Mouse (Mus musculus) brain, embryonic 18.5 days (tissue): ENCODE measurements around the gene Tbx18.

ENCODE experiments used
- DNase-seq: peaks from one replicate; pipeline ENCODE4 v3.0.0-alpha.2; 2012; ENCODE audit warnings: low read depth, low spot score

The Tbx18 gene

DNA sequence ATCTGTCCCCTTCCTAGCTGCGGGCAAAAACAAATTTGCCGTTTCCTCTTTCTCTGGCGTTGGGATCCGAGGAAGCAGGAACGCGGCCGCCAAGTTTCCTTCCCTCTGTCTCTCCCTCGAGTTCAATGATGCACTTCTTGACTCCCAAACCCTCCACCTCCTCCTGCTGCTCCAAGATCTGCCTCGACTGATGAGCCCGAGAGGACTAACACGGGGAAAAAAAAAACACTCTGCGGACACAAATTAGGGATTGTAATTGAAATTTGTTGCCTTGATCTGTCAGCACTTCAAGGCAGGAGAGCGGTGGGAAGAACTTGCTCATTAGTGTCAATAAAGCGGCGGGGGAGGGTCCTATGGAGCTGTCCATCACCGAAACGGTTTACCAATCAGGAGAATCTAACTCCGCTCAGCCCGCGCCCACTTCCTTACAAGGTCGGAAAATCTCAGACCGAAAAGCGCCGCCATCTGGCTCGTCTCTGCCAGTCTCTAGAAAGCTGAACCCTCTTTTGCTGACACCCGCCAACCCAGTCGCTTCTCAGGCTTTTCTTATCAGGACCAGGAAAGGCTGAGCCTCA is at the start of gene Tbx18:
Gene Tbx18, minus strand, starts transcription at position 300 of the 575 bp plus-strand sequence.
- no peak for DNase-seq

DNA sequence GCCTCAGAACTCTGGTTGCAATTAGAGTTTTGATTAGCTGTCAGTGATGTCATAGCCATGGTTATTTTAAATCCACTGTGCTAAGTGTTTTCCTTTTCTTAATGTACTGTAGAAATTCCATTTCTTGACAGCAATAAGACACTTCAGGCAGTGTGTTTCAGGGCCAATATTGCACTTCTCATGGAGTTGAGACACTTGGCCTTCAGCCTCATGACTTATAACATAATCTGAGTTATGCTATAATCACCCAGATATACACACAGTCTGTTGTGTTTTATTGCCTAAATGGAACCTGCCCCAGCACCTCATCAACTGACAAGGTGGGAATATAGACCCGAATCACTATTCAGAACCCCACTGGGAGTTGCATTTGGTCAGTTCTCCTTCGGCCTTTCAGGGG is 42.9 kb upstream of the Tbx18 start:
- DNase-seq = no peak

DNA sequence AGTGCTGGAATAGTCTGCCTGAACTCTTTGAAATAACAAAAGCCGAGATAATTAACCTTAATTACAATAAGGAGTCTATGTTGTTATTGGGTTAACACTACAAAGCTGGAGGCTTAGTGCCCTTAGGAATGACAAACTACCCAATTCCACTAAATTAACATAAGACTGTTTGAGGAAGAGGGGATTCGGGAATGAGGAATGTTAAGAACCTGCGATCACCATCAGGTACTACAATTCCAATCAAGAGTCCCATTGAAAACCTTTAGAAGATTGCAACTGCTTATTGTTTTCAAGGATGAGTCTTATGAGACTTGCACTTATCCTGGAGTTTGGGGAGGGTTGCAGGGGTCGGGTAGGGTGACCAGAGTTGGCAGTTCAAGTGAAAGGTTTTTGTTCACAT is 24.6 kb upstream of the Tbx18 start:
- DNase-seq = no peak

DNA sequence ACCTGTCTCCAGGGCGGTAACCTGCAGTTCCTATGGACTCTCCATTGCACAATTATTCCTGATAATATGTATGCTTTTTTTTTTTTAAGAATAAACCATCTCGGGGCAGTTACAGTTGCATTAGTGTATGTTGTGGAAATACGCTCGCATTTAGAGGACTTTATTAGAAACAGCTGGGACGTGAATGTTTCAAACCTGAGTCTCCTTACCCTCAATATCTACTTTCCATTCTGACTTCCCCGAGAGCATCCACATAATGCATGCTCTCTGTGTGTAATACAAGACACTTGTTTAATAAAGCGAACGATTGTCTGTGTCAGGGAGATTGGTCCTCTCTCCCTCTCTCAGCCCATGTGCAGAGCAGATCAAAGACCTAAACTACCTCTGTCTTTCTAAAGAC is 10.5 kb upstream of the Tbx18 start:
- no peak for DNase-seq

DNA sequence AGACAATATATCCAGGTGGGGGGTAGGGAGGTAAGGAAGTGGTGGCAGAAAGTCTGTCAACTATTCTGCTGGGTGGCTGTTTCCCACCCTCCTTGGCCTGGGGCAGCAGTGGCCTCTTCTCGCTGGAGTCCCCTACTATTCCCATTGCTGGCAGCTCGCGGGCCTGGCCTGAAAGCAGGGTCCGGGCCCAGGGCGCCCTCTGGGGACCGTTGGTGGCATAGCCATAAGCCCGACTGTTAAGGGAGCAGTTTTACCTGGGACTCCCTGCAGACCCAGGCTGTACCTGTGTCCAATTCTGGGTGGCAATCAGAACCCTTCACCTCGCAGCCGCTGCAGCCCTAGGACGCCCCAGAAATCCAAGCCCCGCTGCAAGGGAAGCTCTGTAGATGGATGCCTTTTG is 9.6 kb upstream of the Tbx18 start:
- DNase-seq = no peak

DNA sequence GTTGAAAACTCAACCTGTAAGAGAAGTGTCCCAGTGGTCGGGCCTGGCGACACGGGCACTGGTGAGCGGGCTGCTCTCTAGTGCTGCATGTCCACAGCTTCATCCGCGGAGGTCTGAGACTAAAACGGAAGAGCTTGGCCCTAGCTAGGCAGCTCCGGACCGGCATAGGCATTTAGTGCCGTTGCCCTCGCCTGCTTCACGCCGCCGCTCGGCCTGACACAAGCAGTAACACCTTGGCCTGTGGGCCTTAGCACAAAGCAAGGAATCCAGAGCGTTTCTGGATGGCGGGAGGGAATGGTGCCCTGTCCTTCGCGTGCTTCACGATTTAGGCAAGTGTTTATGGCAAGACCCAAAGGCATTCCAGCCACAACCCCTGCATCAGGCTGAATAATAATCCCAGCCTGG is 9.2 kb upstream of the Tbx18 start:
- no peak for DNase-seq

DNA sequence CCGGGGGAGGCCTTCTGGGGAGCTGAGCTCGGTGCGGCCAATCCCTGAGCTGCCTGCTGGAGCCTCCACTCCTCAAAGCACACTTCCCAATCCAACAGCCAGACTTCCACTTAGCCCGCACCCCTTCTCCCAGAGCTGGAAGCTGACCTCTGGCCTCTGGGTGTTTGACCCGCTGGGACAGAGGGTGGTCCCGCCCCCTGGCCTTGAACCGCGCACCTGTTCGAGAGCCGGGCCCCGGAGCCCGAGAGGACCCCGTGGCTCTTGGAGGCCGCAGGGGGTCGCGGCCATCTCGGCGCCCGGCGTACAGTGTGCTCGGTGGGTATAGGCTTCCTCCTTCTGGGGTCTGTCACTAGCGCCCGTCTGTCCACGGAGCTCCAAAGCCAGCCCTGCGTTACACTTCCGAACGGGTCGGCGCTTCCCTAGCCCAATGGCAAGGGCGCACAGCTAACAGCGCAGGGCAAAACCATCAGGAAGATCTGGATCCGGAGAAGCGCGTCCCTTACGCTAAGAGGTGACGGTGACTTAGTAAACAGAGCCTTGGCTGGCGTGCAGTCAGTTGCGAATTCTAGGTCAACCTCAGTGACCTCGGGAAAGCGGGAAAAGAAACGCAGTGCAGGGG is 8.6 kb upstream of the Tbx18 start:
- DNase-seq = no peak

DNA sequence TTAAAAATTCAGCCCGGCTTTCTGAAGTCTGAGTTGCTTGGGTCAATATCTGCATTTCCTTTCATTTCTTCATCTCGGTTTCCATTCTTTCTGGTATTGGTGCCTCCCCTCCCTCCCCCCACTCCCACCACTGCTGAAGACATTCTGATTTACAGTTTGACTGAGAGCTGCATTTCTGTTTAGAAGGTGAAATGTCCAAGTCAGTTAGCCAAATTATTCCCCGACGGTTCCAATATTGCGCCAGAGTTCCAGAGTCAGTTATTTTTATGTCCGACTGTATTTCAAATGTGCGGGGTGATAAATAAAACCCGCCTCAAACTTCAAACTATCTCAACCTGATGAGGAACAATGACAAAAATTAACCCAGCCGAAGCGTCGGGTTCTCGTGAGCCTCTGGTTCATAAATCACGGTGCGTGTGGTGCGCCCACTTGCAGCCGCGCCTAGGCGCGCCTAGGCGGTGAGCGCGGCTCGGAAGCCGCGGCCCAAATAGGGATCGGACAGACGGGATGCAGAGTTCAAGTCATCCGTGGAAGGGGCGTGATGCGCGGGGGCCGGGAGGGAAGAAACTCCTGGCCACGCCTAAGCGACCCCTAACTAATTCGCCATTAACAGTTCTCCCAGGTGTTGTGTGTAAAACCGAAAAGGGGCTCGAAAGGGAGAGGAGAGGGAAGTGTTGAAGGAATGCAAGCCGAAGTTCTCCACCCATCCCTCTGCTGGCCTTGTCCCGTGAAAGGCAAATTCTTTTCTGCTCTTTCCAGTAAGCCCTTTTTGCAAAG is 7.9 kb upstream of the Tbx18 start:
- no peak for DNase-seq

DNA sequence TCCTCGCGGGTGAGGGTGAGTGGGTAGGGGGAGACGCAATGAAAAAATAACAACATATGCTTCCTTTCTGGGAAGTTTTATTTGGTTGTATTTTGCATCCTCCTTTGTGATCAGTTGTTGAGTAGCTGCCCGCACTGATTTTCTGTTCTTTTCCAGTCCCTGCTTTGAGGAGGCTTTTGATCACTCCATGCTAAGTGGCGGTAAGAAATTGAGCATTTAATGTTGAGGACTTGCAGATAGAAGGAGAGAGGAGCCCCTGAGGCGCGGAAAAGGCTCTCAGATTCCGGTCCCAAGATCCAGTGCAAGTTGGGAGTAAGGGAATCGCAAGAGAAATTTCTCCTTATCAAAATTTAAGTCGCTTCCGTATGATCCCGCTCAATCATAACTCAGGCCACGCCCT is 7.1 kb upstream of the Tbx18 start:
- no peak for DNase-seq

DNA sequence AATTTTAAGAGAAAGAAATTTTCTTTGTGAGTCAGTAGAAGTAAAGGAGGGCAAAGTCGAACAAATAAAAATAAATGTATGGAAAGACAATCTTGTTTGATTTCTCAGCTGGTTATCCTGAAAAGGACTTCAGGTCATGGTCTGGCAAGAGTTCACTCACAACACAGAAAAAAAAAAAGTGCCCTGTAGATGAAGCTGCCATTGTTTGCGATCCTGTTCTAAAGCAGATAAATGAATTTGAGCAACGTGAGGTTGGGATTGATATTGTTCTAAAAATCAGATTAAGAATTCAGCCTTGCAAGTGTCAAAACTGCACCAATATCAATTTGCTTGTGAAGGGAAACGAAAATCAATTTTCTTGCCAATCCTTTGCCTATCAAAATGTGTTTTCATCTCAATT is 6.2 kb upstream of the Tbx18 start:
- no peak for DNase-seq

DNA sequence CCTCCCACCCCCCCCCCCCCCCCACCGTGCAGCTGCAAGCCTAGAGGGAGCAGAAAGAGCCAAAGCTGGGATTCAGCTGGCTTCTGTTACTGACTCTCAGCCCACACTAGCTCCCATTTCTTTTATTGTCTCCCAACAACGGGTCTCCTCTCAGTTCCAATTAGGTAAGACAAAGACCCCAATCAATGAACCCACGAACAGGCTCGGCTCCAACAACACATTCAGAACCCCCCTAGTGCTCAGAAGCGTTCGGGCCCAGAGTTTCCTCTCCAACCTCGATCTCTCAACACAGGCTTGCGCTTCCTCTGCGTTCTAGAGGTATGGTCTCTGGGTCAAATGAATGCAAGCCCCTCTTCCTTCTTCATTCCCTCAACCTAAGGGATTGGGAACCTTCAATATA is 4.0 kb upstream of the Tbx18 start:
- no peak for DNase-seq

DNA sequence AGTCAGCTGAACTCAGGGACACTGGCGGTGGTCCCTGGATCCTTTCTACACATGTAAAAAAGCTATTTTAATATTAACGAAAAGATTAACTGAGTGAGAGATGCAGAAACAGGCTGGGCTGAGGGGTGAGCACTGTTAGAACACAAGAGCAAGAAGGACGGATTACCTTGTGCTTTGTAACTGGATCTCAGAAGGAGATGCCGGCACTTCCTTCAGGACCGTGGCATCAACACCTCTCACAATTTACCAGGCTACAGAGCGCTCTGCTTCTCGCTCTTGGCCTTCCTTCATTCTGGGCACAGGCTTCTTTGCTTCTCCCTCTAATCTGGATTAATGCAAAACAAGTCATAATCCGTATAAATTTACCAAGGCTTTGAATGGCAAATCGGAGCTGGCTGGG is 3.6 kb upstream of the Tbx18 start:
- DNase-seq = no peak

DNA sequence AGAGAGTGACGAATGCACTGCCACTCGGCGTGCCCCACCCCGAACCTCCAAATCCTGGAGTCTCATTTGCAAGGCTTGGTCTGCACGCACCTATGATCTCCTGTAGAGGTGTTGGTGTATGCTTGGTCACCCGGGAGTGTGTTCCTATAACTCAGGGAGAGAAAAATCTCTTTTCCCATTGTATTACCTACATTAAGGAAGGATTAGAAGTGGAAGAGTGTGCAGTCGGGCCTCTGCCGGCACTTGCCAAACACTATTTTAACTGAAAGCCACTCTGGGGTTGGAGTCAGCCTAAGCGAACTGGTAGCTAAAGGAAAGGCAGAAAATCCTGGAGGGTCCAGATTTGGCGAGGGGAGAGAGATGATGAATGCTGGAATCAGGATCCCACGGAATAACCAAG is 2.7 kb upstream of the Tbx18 start:
- DNase-seq = no peak

DNA sequence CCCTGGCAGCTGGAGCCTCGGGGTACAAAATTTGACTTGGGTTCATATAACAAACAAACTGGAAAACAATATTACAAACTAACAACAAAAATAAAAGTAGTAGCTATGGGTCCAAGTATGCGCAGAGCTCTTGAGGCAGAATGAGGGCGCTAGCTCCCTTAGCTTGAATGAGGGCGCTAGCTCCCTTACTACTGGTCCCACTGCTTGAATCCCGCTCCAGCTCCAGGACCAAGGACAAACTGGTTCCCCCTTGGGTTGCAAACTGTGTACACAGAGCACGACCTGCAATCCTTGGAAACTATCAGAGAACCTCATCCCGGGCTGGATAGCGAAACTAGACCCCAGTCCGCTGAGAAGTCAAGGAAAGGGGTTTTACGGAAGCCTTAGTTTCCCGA is 2.2 kb upstream of the Tbx18 start:
- DNase-seq = no peak

DNA sequence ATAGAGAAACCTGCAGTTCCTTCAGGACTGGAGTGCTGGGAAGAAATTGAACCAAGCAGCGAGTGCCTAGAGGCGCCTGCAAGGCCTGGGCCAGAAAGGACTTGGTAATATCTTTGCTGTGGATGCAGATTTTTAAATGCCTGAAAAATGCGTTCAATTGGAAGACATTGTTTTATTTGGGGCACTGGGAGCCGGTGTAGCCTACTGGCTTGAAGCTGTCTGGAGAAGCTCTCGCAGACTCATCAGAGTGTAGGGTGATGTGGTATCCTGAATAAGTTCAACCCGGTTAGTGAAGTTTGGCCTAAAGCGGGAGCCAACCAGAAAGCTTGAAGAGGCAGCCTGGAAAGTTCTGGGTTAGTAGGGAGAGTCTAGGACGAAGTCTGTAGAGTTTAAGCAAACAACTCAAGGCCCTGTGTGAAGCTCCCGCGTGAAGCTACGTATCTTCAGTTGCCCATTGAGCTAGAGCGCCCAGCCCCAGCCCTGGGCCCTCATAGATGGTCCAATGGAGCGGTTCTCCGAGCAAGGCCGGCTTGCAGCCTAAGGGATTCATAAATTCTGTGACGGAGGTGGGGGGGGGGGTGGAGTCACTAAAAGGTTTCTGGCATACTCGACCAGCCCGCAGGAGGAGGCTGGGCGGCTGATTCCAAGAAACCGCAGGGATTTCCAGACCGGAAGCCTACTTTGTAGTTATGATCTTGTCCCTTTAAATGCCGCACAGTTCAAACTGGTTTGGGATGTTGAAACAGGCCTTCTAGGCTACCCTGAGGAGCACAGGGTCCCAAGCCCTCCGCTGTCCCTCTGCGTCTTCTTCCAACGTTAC is 1.6 kb upstream of the Tbx18 start:
- no peak for DNase-seq

DNA sequence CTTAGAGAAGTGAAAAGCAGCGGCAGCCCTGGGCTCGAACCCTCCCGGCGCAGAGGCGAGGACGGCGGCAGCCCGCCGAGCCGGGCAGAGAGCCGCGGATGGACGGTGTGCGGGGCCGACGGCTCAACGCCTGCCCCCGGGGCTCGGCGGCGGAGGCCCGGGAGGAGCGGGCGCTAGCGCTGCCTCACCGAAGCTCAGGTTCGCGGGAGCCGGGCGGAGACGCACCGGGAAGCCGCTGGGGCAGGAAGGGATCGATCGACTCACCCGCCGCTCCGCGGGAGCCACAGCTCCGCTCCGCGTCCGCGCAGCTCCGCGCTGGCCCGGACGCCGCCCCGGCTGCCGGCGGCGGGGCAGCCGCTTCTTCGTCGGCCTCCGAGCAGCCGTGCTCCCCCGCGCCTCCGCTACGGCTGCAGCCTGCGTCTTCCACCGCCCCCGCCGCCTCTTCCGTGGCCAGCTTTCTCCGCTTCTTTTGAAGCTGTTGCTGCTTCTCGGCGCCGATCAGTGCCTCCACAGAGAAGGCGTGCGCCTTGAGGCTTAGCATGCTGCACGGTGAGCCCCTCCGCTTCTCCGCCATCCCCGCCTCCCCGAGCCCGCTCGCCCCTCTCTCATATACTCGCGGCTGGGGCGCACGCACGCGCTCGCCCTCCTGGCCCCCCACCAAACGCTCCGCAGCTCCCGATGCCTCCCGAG is 644 bp downstream of the Tbx18 start:
- DNase-seq = no peak

DNA sequence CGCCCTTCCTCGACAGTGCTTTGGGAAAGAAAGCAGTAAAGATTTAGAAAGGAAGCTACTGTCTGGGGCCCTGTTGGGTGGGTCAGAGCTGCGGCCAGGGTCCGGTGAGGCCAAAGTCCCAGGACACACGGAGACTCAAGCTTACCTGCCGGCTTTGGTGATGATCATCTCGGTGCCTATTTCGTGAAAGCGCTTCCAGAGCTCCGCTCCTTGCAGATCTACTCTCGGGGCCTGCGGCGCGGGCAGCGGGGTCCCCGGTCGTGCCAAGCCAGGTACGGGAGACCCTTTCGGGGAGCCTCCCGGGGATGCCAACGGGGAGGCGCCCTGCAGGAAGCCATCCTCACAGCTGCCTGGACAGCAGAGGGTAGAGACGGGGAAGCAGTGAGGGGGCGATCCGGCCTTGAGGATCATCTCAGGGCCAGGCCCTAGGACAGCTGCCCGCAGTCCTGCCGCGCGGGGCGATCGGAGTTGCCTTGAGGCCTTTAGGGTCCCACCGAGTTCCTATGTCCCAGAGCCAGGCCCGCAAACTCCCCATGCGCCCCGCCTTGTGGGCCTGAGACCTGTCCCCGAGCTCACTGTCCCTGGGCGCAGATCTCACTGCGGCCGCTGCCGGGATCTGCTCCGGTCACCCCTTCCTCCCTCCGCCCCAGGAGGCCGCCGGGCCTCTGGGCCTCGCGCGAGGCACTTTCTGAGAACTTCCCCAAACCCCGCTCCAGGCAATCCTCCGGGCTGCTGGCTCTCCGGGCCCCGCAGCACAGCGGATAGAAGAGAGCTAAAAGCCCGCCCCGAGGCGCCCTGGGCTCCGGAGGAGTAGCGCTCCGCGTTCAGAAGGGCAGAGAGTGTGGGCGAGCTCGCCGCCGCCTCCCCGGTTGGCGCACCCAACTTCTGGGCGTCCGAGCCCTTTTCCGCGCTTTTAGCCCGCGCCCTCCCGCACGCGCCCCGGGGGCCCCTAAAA is 1.5 kb downstream of the Tbx18 start:
- no peak for DNase-seq

DNA sequence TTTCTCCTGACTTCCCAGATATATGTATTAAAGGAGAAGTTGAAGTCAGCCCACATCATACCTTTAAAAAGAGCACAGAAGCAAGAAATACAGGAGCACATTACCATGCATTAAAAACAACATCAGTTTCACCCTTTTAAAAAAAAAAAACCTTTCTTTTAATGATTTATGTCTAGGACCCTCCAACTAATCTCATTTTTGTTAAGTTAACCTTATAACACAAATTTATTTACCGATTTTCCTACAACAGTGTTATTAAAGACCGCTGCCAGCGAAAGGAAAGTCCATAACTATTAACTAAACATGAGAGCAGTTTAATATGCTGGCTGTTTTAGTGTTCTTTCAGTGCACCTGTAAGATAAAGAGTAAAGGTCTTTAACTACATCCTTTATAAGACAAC is 3.0 kb downstream of the Tbx18 start:
- DNase-seq = no peak

DNA sequence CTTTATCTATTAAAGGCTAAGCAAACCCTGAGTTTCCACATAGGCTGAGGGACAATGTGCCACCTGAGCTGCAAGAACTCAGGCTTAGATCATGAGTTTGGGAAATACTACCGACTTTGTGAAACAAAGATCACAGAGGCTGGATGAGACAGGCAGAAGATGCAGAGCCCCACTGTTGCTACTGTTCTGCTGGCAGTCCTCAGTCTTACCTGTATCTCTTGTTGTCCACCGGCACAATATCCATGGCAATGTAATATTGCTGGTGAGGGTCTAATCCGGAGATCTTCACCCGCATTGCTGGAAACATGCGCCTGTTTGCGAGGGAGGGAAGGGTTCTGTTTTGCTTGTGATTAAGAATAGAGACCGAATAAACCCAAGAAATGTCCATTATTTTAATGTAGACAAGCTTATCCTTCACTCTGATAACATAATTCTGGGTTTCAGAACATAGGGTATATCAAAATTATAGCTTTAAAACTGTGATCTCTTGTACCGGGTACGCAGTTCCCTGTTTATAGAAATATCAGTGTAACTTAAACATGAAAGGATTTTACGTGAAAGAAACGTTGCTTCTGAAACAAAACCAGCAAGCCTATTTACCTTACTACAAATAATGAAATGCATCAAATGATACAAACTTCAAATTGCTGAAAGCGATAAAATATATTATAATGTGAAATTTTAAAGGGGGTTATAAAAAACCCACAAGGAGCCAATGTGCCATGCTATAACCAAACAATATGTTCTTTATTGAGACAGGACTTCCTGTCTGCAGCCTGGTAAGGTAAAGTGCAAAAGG is 3.7 kb downstream of the Tbx18 start:
- DNase-seq = no peak

DNA sequence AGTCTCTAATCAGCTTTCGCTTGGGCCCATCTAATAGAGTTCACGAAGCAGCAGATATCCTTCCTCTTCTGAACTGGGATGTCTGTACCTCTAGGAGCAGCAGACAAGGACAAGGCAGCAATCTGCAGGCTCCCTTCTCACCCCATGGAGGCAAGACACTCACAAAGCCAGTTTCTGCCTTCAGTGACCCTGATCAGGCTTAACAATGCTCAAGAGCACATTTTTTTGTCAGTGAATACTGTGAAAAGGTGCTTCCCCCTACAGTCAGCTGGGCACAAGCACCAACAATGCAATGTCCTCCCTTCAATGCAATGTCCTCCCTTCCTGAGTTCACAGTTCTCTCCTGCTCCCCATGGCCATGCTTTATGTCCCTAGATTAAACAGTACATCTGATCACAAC is 9.3 kb downstream of the Tbx18 start:
- DNase-seq = no peak
